Mouse (Mus musculus): ENCODE data around the gene Crym. TPM values are rescaled to one million over a fixed set of nuclear protein-coding genes. Genes with fewer than 3 reads are reported as not detected.

The Crym gene
- polyA plus RNA-seq, 1 experiment from 2014 or later, result 38.1 TPM

- Histone ChIP-seq H3K27me3 (no peaks in the 10 kb centered on the region), H3K4me3 (replicated peaks) (no peak overlapping the region), H3K36me3 (no peaks in the 10 kb centered on the region), H3K9ac (no peak overlapping the region), H3K9me3 (replicated peaks) (no peaks in the 10 kb centered on the region), H3K27ac (replicated peaks) (no peak overlapping the region), H3K4me1 (0 out of 2 replicates have a peak, but pooled peaks cover 7% of the 10 kb centered on the region), H3K4me2 (replicated peaks) (no peak overlapping the region)
- no peak for ATAC-seq (ENCODE audit: insufficient number of reproducible peaks, low FRiP score, low TSS enrichment, low read depth)
- WGBS, result 87% methylated on average over 5 of the region's 5 CpGs
Measured at GRCm38 (mm10) chr7:120188946-120189345, 13.0 kb downstream of the Crym start.

- H3K27me3 ChIP-seq, result no peaks in the 10 kb centered on the region
- ATAC-seq (ENCODE audit: insufficient number of reproducible peaks, low FRiP score, low TSS enrichment, low read depth), result no peak
- H3K4me2 ChIP-seq (replicated peaks), result no peak overlapping the region
Measured at GRCm38 (mm10) chr7:120182891-120183290, 19.0 kb downstream of the Crym start.

GRCm38 (mm10) chr7:120181401-120182230 lies 20.3 kb downstream of the Crym start:
- H3K27ac ChIP-seq (replicated peaks), result no peak overlapping the region
- no peaks in the 10 kb centered on the region for H3K4me1 ChIP-seq
- H3K36me3 ChIP-seq, result no peaks in the 10 kb centered on the region
- ATAC-seq (ENCODE audit: insufficient number of reproducible peaks, low FRiP score, low TSS enrichment, low read depth), result no peak
- no peak overlapping the region for H3K9ac ChIP-seq
- H3K4me2 ChIP-seq (replicated peaks), result no peak overlapping the region
- 90% methylated on average over 4 of the region's 4 CpGs for WGBS
- H3K27me3 ChIP-seq, result no peaks in the 10 kb centered on the region
- no peak overlapping the region for H3K4me3 ChIP-seq (replicated peaks)
- H3K9me3 ChIP-seq (replicated peaks), result no peaks in the 10 kb centered on the region

More at GRCm38 (mm10) chr7:120182891-120183290, 19.0 kb downstream of the Crym start:
- Histone ChIP-seq H3K9ac (no peak overlapping the region), H3K27ac (replicated peaks) (no peak overlapping the region), H3K36me3 (no peaks in the 10 kb centered on the region), H3K4me3 (replicated peaks) (no peak overlapping the region), H3K9me3 (replicated peaks) (no peaks in the 10 kb centered on the region), H3K4me1 (no peaks in the 10 kb centered on the region)

DNA sequence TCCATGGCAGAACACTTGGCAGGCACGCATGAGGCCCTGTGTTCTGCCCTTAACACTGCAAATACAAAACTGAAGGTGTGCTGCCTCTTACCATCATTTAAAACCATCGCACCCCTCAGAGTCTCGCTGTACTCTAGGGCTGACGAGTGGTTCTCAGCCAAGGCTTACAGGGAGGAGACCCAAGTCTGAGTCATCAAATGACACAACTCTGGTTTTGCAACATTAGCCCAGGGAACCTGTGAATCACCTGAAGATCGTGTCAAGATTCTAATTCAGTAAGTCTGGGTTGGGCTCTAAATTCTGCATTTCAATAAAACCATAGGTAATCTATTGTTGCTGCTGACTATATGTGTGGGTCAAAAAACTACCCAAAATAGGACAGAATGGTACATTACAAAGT lies 21.4 kb downstream of the Crym start:
- ATAC-seq (ENCODE audit: insufficient number of reproducible peaks, low FRiP score, low TSS enrichment, low read depth), result no peak
- H3K4me3 ChIP-seq (replicated peaks), result no peak overlapping the region
- no peaks in the 10 kb centered on the region for H3K36me3 ChIP-seq
- no peaks in the 10 kb centered on the region for H3K9me3 ChIP-seq (replicated peaks)
- no peak overlapping the region for H3K9ac ChIP-seq
- H3K4me1 ChIP-seq, result no peaks in the 10 kb centered on the region
- H3K27ac ChIP-seq (replicated peaks), result no peak overlapping the region
- H3K4me2 ChIP-seq (replicated peaks), result no peak overlapping the region
- no peaks in the 10 kb centered on the region for H3K27me3 ChIP-seq
- WGBS, result 77% methylated on average over 5 of the region's 5 CpGs

DNA sequence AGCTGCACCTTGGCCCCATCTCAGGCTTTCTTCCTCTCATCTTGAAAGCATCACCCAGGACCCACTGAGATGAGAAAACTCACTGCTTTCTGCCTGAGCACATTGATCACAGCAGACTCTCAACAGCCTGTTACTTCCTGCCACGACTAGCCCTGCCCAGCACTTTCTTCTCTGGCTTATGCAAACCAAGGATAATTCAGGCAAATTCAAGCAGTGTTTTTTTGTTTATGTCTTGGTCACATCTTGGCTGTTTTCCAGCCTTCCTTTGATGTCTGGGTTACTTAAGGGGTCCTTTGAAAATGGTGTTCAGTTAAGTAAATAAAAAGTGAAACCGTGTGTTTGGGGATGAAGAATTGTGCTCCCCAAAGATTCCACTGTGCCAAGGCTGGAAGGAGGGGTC lies 23.0 kb downstream of the Crym start:
- H3K27me3 ChIP-seq, result no peaks in the 10 kb centered on the region
- H3K4me3 ChIP-seq (replicated peaks), result no peak overlapping the region
- H3K9me3 ChIP-seq (replicated peaks), result no peaks in the 10 kb centered on the region
- H3K27ac ChIP-seq (replicated peaks), result no peak overlapping the region
- WGBS, result 16% methylated on average over 2 of the region's 2 CpGs
- no peaks in the 10 kb centered on the region for H3K4me1 ChIP-seq
- no peak overlapping the region for H3K9ac ChIP-seq
- H3K36me3 ChIP-seq, result no peaks in the 10 kb centered on the region
- no peak overlapping the region for H3K4me2 ChIP-seq (replicated peaks)
- no peak for ATAC-seq (ENCODE audit: insufficient number of reproducible peaks, low FRiP score, low TSS enrichment, low read depth)

DNA sequence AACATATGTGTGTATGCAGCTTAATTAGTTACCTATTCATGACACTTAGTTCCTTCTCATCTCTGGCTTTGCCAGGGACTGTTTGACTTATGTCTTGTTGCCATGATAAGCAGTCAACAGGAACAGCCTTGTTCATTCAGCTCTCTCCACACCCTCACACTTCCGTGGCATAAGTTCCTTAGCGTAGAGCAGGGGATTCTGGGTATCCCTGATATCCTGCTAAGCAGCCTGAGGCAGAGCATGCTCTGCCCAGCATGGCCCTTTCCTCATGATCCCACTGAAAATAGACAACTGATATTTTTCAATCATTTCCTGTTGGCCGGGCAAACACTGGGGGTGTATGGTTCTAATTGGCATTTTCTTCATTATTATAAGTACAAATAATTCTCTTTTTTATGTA lies 24.3 kb downstream of the Crym start:
- Histone ChIP-seq H3K36me3 (no peaks in the 10 kb centered on the region), H3K4me3 (replicated peaks) (no peak overlapping the region), H3K4me1 (no peaks in the 10 kb centered on the region), H3K9me3 (replicated peaks) (no peaks in the 10 kb centered on the region), H3K27me3 (no peaks in the 10 kb centered on the region), H3K27ac (replicated peaks) (no peak overlapping the region), H3K4me2 (replicated peaks) (no peak overlapping the region), H3K9ac (no peak overlapping the region)
- no peak for ATAC-seq (ENCODE audit: insufficient number of reproducible peaks, low FRiP score, low TSS enrichment, low read depth)
- 78% methylated on average over 3 of the region's 3 CpGs for WGBS

GRCm38 (mm10) chr7:120174723-120175504 lies 27.0 kb downstream of the Crym start:
- no peak overlapping the region for H3K9ac ChIP-seq
- no peaks in the 10 kb centered on the region for H3K36me3 ChIP-seq
- H3K4me3 ChIP-seq (replicated peaks), result no peak overlapping the region
- no peaks in the 10 kb centered on the region for H3K4me1 ChIP-seq
- H3K27me3 ChIP-seq, result no peaks in the 10 kb centered on the region
- H3K27ac ChIP-seq (replicated peaks), result no peak overlapping the region
- ATAC-seq (ENCODE audit: insufficient number of reproducible peaks, low FRiP score, low TSS enrichment, low read depth), result no peak
- 62% methylated on average over 11 of the region's 11 CpGs for WGBS
- H3K9me3 ChIP-seq (replicated peaks), result no peaks in the 10 kb centered on the region
- H3K4me2 ChIP-seq (replicated peaks), result no peak overlapping the region

GRCm38 (mm10) chr7:120173603-120174244 lies 28.2 kb downstream of the Crym start, which contains the start of gene Anks4b:
Gene Anks4b, plus strand, starts transcription at chr7:120173858.
- no peaks in the 10 kb centered on the region for H3K27me3 ChIP-seq
- no peak for ATAC-seq (ENCODE audit: insufficient number of reproducible peaks, low FRiP score, low TSS enrichment, low read depth)
- no peaks in the 10 kb centered on the region for H3K4me1 ChIP-seq
- no peak within 1 kb of the TSS for H3K9ac ChIP-seq
- H3K36me3 ChIP-seq, result no peaks in the 10 kb centered on the region
- no peak within 1 kb of the TSS for H3K4me2 ChIP-seq (replicated peaks)
- no peak within 1 kb of the TSS for H3K27ac ChIP-seq (replicated peaks)
- no peaks in the 10 kb centered on the region for H3K9me3 ChIP-seq (replicated peaks)
- WGBS, result 89% methylated on average over 10 of the region's 10 CpGs
- H3K4me3 ChIP-seq (replicated peaks), result no peak within 1 kb of the TSS

GRCm38 (mm10) chr7:120172188-120172700 lies 29.7 kb downstream of the Crym start:
- Histone ChIP-seq H3K4me3 (replicated peaks) (no peak overlapping the region), H3K4me2 (replicated peaks) (no peak overlapping the region), H3K4me1 (no peaks in the 10 kb centered on the region), H3K27me3 (no peaks in the 10 kb centered on the region), H3K9me3 (replicated peaks) (no peaks in the 10 kb centered on the region), H3K36me3 (no peaks in the 10 kb centered on the region), H3K9ac (no peak overlapping the region), H3K27ac (replicated peaks) (no peak overlapping the region)
- WGBS, result 88% methylated on average over 1 of the region's 1 CpGs
- no peak for ATAC-seq (ENCODE audit: insufficient number of reproducible peaks, low FRiP score, low TSS enrichment, low read depth)

- no peak overlapping the region for H3K9ac ChIP-seq
- H3K9me3 ChIP-seq (replicated peaks), result no peaks in the 10 kb centered on the region
- no peak overlapping the region for H3K4me2 ChIP-seq (replicated peaks)
- H3K36me3 ChIP-seq, result no peaks in the 10 kb centered on the region
- H3K27me3 ChIP-seq, result no peaks in the 10 kb centered on the region
- H3K4me3 ChIP-seq (replicated peaks), result no peak overlapping the region
- no peak; the same call in 1 of the 2 replicates for ATAC-seq (ENCODE audit: insufficient number of reproducible peaks, low FRiP score, low TSS enrichment, low read depth)
- H3K27ac ChIP-seq (replicated peaks), result no peak overlapping the region
- WGBS, result 80% methylated on average over 11 of the region's 11 CpGs
- H3K4me1 ChIP-seq, result no peaks in the 10 kb centered on the region
Measured at GRCm38 (mm10) chr7:120163581-120164251, 38.2 kb downstream of the Crym start.
